Mouse (Mus musculus) liver, embryonic 14.5 days (tissue): Measurements from ENCODE around the gene Prph2. TPM values are rescaled to one million over a fixed set of nuclear protein-coding genes. Genes with fewer than 3 reads are reported as not detected.

Source experiments
- ATAC-seq: fragments of 200-750 bp; cut with Nextera tagmentation; 2 replicates; pipeline ENCODE4 v1.8.0; 2017; ENCODE audit warnings: moderate number of reproducible peaks, mild to moderate bottlenecking, moderate library complexity; ENCODE audit not compliant: insufficient read depth
- DNase-seq, 3 experiments: peaks; one replicate each; pipeline ENCODE4 v3.0.0-alpha.2; 2012 to 2013; ENCODE audit warnings: low read depth in 3 of 3, low spot score in 3 of 3
- H3K27ac ChIP-seq: fragments of 300-500 bp; sonication (generic); 2 replicates; pipeline ENCODE4 v1.5.1; 2014; ENCODE audit warnings: moderate library complexity, mild to moderate bottlenecking, control low read depth, inconsistent platforms
- H3K27me3 ChIP-seq: fragments of 300-500 bp; sonication (generic); 2 replicates; pipeline ENCODE4 v1.6.1; 2014; ENCODE audit warnings: mild to moderate bottlenecking, low read length, moderate library complexity; ENCODE audit not compliant: control insufficient read depth, insufficient read depth
- H3K36me3 ChIP-seq: fragments of 300-500 bp; sonication (generic); replicated peaks from 2 replicates; pipeline ENCODE4 v1.6.1; 2014; ENCODE audit warnings: low read depth; ENCODE audit not compliant: control insufficient read depth, insufficient read depth
- H3K4me1 ChIP-seq, 2 experiments: fragments of 200-500 bp in 1 of 2; fragments of 300-500 bp in 1 of 2; sonication (generic) in 1 of 2; replicated peaks; 2 replicates each; pipeline ENCODE4 v1.6.1; 2012 to 2014; ENCODE audit warnings: antibody characterized with exemption in 1 of 2, inconsistent platforms in 1 of 2, low read length in 1 of 2; ENCODE audit not compliant: control insufficient read depth in 2 of 2, insufficient read depth in 2 of 2
- H3K4me2 ChIP-seq: fragments of 300-500 bp; sonication (generic); 2 replicates; pipeline ENCODE4 v1.6.1; 2014; ENCODE audit warnings: low read depth, mild to moderate bottlenecking, control low read depth, moderate library complexity
- H3K4me3 ChIP-seq, 2 experiments: fragments of 200-500 bp in 1 of 2; fragments of 300-500 bp in 1 of 2; sonication (generic) in 1 of 2; 2 replicates each; pipeline ENCODE4 v1.5.1; 2012 to 2014; ENCODE audit warnings: low read depth in 2 of 2, low read length in 2 of 2, mild to moderate bottlenecking in 2 of 2, control low read depth in 1 of 2, inconsistent platforms in 1 of 2, moderate library complexity in 1 of 2; ENCODE audit not compliant: insufficient read depth in 1 of 2
- H3K9ac ChIP-seq: fragments of 300-500 bp; sonication (generic); replicated peaks from 2 replicates; pipeline ENCODE4 v1.6.1; 2014; ENCODE audit warnings: mild to moderate bottlenecking, control low read depth, moderate library complexity
- H3K9me3 ChIP-seq: fragments of 300-500 bp; sonication (generic); 2 replicates; pipeline ENCODE4 v1.6.1; 2016; ENCODE audit warnings: low read length, mixed read lengths; ENCODE audit not compliant: control insufficient read depth
- CTCF ChIP-seq: IDR thresholded peaks from 2 replicates; pipeline ENCODE4 v1.5.1; 2016; ENCODE audit warnings: antibody characterized with exemption, low read depth, control low read depth
- EP300 ChIP-seq: IDR thresholded peaks from 2 replicates; pipeline ENCODE4 v1.6.1; 2016; ENCODE audit warnings: antibody characterized with exemption, low read depth
- WGBS: fragments of 180-500 bp; shearing (Covaris S2); extraction: QIAGEN DNeasy Blood & Tissue Kit; methylation state at CpG from one replicate; pipeline ENCODE4 v1.1.7; 2014; ENCODE audit not compliant: insufficient replicate concordance; 5-methylcytosine and 5-hydroxymethylcytosine counted together
- polyA plus RNA-seq, 2 experiments: library from polyadenylated mRNA; depleted of rRNA in 1 of 2; stranded (reverse) in 1 of 2; unstranded in 1 of 2; fragments of >200 nt; fragmentation: Nextera tagmentation in 1 of 2; extraction: Ambion mirVana in 1 of 2; gene quantifications; 2 replicates each; pipeline versions ENCODE4 v1.2.1 to v1.2.3; 2012 to 2014

The Prph2 gene
- polyA plus RNA-seq, 2 experiments, result not detected

DNA sequence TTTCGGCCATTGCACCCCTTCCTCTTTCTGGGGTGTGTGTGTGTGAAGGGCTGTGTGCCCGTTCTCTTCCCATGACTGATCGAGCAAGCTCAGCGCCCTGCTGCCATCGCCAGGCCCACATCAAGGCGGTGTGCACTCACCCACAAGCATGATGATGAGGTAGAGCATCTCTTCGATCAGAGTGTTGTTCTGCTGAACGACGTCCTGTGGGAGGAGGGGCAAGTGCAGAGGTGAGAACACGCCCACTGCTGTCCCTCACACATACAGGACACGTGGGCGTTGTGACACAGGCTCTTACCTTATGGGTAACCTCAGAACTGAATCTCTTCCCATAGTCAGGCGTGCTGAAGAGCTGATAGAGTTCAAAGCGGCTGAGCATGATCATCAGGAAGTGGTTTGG is 56.6 kb downstream of the Prph2 start:
- no peaks in the 10 kb centered on the region for H3K4me1 ChIP-seq
- H3K27me3 ChIP-seq, result no peaks in the 10 kb centered on the region
- no peak overlapping the region for H3K4me2 ChIP-seq
- H3K4me3 ChIP-seq, result no peak overlapping the region
- peaks cover 87% of the 10 kb centered on the region for H3K36me3 ChIP-seq
- ATAC-seq, result no peak
- H3K27ac ChIP-seq, result no peak overlapping the region
- no peak for DNase-seq
- no peaks in the 10 kb centered on the region for H3K9me3 ChIP-seq
- no peak overlapping the region for H3K9ac ChIP-seq
- WGBS, result 80% methylated on average over 14 of the region's 14 CpGs
- no peak for TF ChIP-seq CTCF
- no peak for TF ChIP-seq EP300

DNA sequence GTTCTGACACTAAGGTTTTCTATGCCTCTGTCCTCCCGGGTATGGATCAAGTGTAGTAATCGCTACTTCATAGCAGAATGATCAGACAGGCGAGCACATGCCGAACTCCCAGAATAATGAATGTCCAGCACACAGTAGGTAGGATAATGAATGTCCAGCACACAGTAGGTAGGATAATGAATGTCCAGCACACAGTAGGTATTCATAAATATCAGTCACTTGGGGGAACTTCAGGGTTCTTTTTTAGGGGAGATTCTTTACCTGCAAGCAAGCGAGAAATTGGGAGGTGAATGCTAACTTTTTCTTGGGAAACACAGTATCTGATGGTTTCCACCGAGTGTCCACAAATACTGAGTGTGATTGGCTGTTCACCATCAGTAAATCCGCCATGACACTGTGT is 62.3 kb downstream of the Prph2 start:
- Histone ChIP-seq H3K9ac (no peak overlapping the region), H3K27me3 (no peaks in the 10 kb centered on the region), H3K36me3 (peaks cover 75% of the 10 kb centered on the region), H3K9me3 (no peaks in the 10 kb centered on the region), H3K4me2 (no peak overlapping the region), H3K27ac (no peak overlapping the region), H3K4me1 (no peaks in the 10 kb centered on the region), H3K4me3 (no peak overlapping the region)
- WGBS, result 82% methylated on average over 7 of the region's 7 CpGs
- no peak for ATAC-seq
- no peak for DNase-seq
- no peak for TF ChIP-seq CTCF
- no peak for TF ChIP-seq EP300

Other genes starting within 250 kb of the Prph2 start
- gene Rrp36, start 236.1 kb upstream of the Prph2 start, polyA plus RNA-seq (2012; rRNA removed), result 16.4 and 20.3 TPM in 2 replicates
- gene Rrp36, start 236.1 kb upstream of the Prph2 start, polyA plus RNA-seq (2014; fragmentation: Nextera tagmentation; extraction: Ambion mirVana), result 11.4 and 14.0 TPM in 2 replicates
- gene Mea1, start 231.7 kb upstream of the Prph2 start, polyA plus RNA-seq (2012; rRNA removed), result 27.3 and 34.4 TPM in 2 replicates
- 61.7 and 62.4 TPM in 2 replicates for gene Mea1, start 231.7 kb upstream of the Prph2 start, polyA plus RNA-seq (2014; fragmentation: Nextera tagmentation; extraction: Ambion mirVana)
- gene Klhdc3, start 229.5 kb upstream of the Prph2 start, polyA plus RNA-seq (2012; rRNA removed), result 40.2 and 41.5 TPM in 2 replicates
- gene Klhdc3, start 229.5 kb upstream of the Prph2 start, polyA plus RNA-seq (2014; fragmentation: Nextera tagmentation; extraction: Ambion mirVana), result 46.3 and 49.4 TPM in 2 replicates
- 21.3 and 24.1 TPM in 2 replicates for gene Ppp2r5d, start 205.3 kb upstream of the Prph2 start, polyA plus RNA-seq (2012; rRNA removed)
- gene Ppp2r5d, start 205.3 kb upstream of the Prph2 start, polyA plus RNA-seq (2014; fragmentation: Nextera tagmentation; extraction: Ambion mirVana), result 23.6 and 24.4 TPM in 2 replicates
- 9.3 and 9.6 TPM in 2 replicates for gene Pex6, start 199.0 kb upstream of the Prph2 start, polyA plus RNA-seq (2012; rRNA removed)
- gene Pex6, start 199.0 kb upstream of the Prph2 start, polyA plus RNA-seq (2014; fragmentation: Nextera tagmentation; extraction: Ambion mirVana), result 5.3 and 7.1 TPM in 2 replicates
- gene Gnmt, start 181.3 kb upstream of the Prph2 start, polyA plus RNA-seq (2012; rRNA removed), result 15.7 and 18.3 TPM in 2 replicates
- gene Gnmt, start 181.3 kb upstream of the Prph2 start, polyA plus RNA-seq (2014; fragmentation: Nextera tagmentation; extraction: Ambion mirVana), result 30.8 and 31.2 TPM in 2 replicates
- 15.0 and 18.0 TPM in 2 replicates for gene Cnpy3, start 158.2 kb upstream of the Prph2 start, polyA plus RNA-seq (2012; rRNA removed)
- gene Cnpy3, start 158.2 kb upstream of the Prph2 start, polyA plus RNA-seq (2014; fragmentation: Nextera tagmentation; extraction: Ambion mirVana), result 17.7 and 20.7 TPM in 2 replicates
- 0.04 TPM in 2 replicates for gene Ptcra, start 146.7 kb upstream of the Prph2 start, polyA plus RNA-seq (2012; rRNA removed)
- gene Ptcra, start 146.7 kb upstream of the Prph2 start, polyA plus RNA-seq (2014; fragmentation: Nextera tagmentation; extraction: Ambion mirVana), result 0.10 and 0.18 TPM in 2 replicates
- 36.7 and 37.2 TPM in 2 replicates for gene 2310039H08Rik, start 137.8 kb upstream of the Prph2 start, polyA plus RNA-seq (2012; rRNA removed)
- gene 2310039H08Rik, start 137.8 kb upstream of the Prph2 start, polyA plus RNA-seq (2014; fragmentation: Nextera tagmentation; extraction: Ambion mirVana), result 62.7 and 63.3 TPM in 2 replicates
- gene Rpl7l1, start 127.8 kb upstream of the Prph2 start, polyA plus RNA-seq (2012; rRNA removed), result 23.2 and 38.0 TPM in 2 replicates
- gene Rpl7l1, start 127.8 kb upstream of the Prph2 start, polyA plus RNA-seq (2014; fragmentation: Nextera tagmentation; extraction: Ambion mirVana), result 65.5 and 75.3 TPM in 2 replicates
- 2.5 and 3.0 TPM in 2 replicates for gene Bicral, start 52.0 kb upstream of the Prph2 start, polyA plus RNA-seq (2012; rRNA removed)
- 3.4 and 3.5 TPM in 2 replicates for gene Bicral, start 52.0 kb upstream of the Prph2 start, polyA plus RNA-seq (2014; fragmentation: Nextera tagmentation; extraction: Ambion mirVana)
- 9.3 and 9.4 TPM in 2 replicates for gene Tbcc, start 19.8 kb upstream of the Prph2 start, polyA plus RNA-seq (2012; rRNA removed)
- 21.8 and 23.1 TPM in 2 replicates for gene Tbcc, start 19.8 kb upstream of the Prph2 start, polyA plus RNA-seq (2014; fragmentation: Nextera tagmentation; extraction: Ambion mirVana)
- 7.2 and 9.7 TPM in 2 replicates for gene Ubr2, start 100.1 kb downstream of the Prph2 start, polyA plus RNA-seq (2012; rRNA removed)
- 7.3 and 9.5 TPM in 2 replicates for gene Ubr2, start 100.1 kb downstream of the Prph2 start, polyA plus RNA-seq (2014; fragmentation: Nextera tagmentation; extraction: Ambion mirVana)